Mouse (Mus musculus) stomach, postnatal 0 days (tissue): ENCODE measurements at regions not wholly inside any gene's neighbourhood (a gene's known extent, or its start where the extent isn't known, plus 50 kb on each side); places are given as distances from the start of the nearest gene placed in this dataset.

Source experiments
- CTCF ChIP-seq: IDR thresholded peaks from 2 replicates; pipeline ENCODE4 v1.5.1; 2016; ENCODE audit warnings: antibody characterized with exemption, low read depth, mild to moderate bottlenecking, moderate library complexity
- EP300 ChIP-seq: optimal IDR thresholded peaks from 2 replicates; pipeline ENCODE3; 2016; ENCODE audit warnings: antibody characterized with exemption

GRCm38 (mm10) chr1:42169505-42169904 lies 526.1 kb upstream of the Pou3f3 start:
- TF ChIP-seq CTCF (no peak), EP300 (no peak)
